Mouse (Mus musculus): ENCODE measurements at regions not wholly inside any gene's neighbourhood (a gene's known extent, or its start where the extent isn't known, plus 50 kb on each side); places are given as distances from the start of the nearest gene placed in this dataset.

GRCm38 (mm10) chr16:55447581-55447980, 149.8 kb upstream of the Zpld1 start:
- DNase-seq (ENCODE audit: low spot score in 2 of 2) = no peak

DNA sequence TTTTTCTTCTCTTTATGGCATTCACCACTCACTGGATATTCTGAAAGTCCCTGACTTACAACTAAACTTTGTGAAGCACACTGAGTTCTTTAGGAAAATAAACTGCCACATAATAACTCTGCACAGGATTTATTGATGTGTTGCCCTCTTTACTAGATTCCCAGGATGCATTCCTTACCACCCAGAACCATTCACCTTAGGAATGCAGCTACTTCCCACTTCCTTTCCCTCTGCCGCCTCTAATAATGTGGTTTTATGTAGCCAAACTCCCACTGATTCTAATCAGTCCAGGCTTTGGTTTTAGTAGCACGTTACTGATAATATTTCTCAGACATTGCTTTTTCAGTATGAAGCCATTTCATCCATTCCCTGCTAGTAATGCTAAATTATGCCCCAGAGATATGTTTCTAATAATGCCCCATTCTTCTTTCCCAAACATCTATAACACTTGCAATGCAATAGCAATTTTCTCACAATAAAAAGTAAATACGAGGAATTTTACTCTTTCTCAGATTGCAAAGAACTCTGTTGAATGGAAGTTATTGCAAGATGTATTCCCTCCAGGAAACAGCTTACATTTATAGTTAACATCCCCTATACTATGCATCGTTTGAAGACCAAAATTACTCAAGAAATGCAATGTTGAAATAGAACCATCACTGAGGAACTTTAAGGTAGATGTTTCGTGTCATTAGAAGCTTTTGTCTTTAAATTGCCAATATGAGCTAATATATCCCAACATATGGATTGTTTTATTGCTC, 145.2 kb upstream of the Zpld1 start:
- DNase-seq (ENCODE audit: low spot score in 2 of 2) = no peak

DNA sequence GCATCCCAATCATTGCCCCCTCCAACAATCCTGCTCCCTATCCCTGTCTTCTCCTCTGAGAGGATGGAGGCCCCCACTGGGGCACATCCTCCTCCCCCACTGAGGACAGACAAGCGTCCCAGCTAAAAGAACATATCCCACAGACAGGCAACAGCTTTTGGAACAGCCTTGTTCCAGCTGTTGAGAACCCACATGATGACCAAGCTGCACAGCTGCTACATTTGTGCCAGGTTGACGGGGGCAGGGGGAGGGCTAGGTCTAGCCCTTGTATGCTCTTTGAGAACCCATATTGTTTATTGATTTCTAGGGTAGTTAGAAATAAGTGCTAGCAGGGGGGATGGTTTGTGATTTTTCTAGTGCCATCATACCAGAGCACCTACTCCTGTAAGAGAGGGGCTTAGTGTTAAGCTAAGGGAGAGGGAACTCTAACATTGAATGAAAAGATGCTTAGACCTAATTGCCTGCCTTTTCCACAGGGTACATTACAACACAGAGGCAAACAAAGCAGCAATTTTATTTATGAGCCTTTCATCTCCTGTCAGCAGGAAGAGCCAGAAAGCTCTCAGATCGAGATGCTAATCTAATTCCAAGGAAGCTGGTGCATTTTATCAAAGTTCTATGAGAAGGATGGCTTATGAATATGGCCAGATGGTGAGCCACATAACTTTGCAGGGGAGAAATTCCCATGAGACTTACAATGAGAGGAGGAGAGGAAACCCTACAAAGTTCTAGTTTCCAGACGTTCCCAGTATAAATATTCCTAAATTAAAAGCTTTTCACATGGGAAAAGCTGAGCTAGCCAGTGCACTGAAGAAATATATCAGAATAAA, 137.6 kb upstream of the Zpld1 start:
- no peak for DNase-seq (ENCODE audit: low spot score in 2 of 2)

DNA sequence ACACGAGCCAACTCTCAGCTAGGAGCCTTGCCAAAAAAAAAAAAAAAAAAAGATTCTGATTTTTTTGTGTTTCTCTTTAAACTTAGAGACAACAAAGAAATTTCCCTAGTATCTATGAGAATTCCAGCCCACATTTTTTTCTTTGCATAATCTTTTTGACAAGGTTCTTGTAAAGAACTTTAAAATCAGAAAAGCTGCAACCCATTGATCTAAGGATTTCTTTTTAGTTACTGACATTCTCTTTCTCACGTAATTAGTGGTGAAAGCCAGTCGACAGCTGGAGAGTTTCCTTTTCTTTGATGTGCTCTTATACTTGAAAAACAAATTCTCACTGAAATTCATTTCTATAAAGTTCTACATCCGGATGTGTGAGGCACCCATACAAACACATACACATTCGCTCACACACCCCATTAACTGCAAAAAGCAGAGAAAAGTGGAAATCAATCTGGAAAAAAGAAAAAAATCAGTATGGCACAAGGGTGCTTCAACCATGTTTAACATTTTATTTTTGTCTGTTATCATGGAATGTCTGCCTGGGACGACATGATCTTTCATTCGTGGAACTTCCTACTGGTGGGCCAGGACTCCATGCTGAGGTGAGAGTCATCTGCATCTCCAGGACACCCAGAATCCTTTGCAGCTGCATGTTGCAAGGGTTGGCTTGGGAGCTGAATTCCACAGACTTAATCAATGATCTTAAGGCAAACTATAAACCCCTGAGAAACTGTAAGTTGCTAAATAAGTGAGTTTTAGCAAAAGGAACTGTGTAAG, 124.0 kb upstream of the Zpld1 start:
- DNase-seq (ENCODE audit: low spot score in 2 of 2) = no peak

GRCm38 (mm10) chr16:55420876-55421568, 123.2 kb upstream of the Zpld1 start:
- no peak for DNase-seq (ENCODE audit: low spot score in 2 of 2)

GRCm38 (mm10) chr16:55418871-55419270, 121.1 kb upstream of the Zpld1 start:
- DNase-seq (ENCODE audit: low spot score in 2 of 2) = no peak

DNA sequence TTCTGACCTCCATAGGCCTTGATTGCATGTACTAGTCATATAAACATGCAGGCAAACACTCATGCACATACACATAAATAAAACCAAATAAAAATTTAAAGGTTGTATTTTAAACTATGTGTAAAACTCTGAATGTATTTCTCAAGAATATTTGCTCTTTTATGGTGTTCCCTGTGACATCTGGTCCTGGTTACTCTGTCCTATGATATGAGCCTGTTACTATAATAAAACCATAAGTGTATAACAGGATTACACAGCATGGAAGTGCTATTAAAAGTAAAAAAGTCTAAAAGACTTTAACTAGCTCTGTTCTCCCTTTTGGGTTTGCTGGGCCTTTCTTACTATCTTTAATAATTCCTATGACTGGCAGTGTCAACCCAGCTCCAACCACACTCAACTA, 103.0 kb upstream of the Zpld1 start:
- no peak for DNase-seq (ENCODE audit: low spot score in 2 of 2)

DNA sequence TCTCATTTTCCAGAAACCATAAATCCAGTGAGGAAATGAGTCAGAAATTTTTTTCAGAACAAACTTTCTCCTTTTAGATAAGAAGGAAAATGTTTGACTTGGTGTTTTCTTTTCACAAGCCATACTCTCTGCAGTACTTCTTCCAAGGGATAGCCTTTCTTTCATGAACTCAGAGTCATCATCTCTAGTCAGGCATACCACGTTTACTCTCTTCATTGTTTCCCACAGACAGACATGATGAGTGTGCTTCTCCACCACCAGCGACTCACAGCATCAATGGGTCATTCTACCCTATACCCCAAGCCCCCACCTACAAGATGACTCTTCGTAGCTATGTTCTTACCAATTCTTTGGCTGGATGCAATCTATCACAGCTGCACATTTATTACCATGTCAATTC, 97.1 kb upstream of the Zpld1 start:
- no peak for DNase-seq (ENCODE audit: low spot score in 2 of 2)

GRCm38 (mm10) chr16:55390400-55390799, 92.6 kb upstream of the Zpld1 start:
- no peak for DNase-seq (ENCODE audit: low spot score in 2 of 2)

- DNase-seq (ENCODE audit: low spot score in 2 of 2) = no peak
Measured at GRCm38 (mm10) chr16:55379996-55380395, 82.2 kb upstream of the Zpld1 start.

- no peak for DNase-seq (ENCODE audit: low spot score in 2 of 2)
Measured at GRCm38 (mm10) chr16:55379189-55379588, 81.4 kb upstream of the Zpld1 start.

DNA sequence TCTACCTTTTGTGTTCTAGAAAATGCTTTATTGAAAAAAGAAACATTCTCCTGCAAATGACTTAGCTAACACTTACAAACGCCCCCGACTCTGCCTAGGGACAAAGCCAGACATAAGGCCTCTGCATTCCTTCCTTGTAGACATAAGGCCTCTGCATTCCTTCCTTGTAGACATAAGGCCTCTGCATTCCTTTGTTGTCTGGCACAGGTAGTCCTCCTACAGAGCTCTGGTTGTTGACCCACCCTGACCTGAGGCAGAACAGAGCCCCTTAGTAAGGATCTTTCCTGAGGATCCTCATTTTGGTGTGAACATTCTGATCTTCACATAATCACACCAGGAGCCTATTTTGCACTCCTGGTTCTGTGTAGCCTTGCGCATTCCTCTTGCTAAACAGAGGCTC, 80.9 kb upstream of the Zpld1 start:
- DNase-seq (ENCODE audit: low spot score in 2 of 2) = no peak

GRCm38 (mm10) chr16:55375922-55376321, 78.1 kb upstream of the Zpld1 start:
- no peak for DNase-seq (ENCODE audit: low spot score in 2 of 2)

DNA sequence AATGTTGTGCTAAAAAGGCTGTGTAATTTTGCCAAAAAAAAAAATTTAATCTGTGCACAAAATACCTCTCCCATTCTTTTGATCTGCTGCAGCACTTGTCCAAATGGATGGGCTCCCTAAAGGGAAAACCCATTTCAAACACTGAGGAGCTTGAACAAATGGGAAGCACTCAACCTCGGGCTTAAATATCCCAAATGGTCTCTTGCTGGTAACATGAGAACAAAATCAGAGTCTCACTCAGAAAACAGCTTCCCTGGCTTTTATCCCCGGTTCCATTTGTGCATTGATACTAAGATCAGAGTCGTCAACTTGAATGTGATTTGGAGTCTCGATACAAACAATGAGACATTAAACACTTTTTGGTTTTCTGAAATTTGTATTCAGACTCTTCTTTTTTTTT, 59.9 kb upstream of the Zpld1 start:
- DNase-seq (ENCODE audit: low spot score in 2 of 2) = no peak

DNA sequence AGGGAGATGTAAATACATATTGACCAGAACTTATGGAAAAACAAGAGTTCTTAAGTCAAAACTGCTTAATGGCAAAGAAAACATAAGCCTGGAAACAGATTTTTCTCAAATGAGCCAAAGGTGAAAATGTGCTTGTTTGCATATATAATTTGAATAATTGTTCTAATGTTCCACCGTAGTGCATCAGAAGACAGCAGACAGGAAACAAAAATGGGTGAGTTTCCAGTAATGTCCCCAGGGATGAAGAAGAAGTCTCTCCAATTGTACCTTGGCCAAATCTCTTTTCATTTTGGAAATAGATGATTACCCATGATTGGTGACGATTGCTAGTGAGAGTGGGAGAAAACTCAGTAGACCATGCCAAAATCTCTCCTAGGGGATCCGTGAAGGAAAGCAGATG, 58.3 kb upstream of the Zpld1 start:
- no peak for DNase-seq (ENCODE audit: low spot score in 2 of 2)
